Comparison of ENCODE assay signal across 31 mouse cellular contexts in genomic region chr11:94974951-94975350, GRCm38 (mm10). TPM values are rescaled to one million over a fixed set of nuclear protein-coding genes. Genes with fewer than 3 reads are reported as not detected.
DNase-seq lines count a peak whose midpoint lies in the region; ATAC-seq lines count a peak whose summit lies in the region.
"Had no signal": no experiment of that assay in that cellular context is flagged by ENCODE, and none has a peak within 500 bp of the region (broad histone marks: within the 10 kb centered on the region; RNA-seq: fewer than 3 reads in every experiment).

No protein-coding gene starts in this region.

- no peaks in the 10 kb centered on the region for H3K27me3 ChIP-seq in heart, embryonic 14.5 days (ENCODE audit: control insufficient read depth, insufficient read depth, low read length)
- H3K27me3 ChIP-seq: forebrain, embryonic 13.5 days; stomach, embryonic 15.5 days had no signal

- no peak overlapping the region for H3K9ac ChIP-seq in heart, embryonic 14.5 days (ENCODE audit: low read length)
- H3K9ac ChIP-seq: embryonic facial prominence, embryonic 13.5 days; forebrain, embryonic 13.5 days; hindbrain, embryonic 12.5 days; limb, embryonic 12.5 days; liver, embryonic 12.5 days; stomach, embryonic 15.5 days had no signal

- no peak overlapping the region for H3K4me3 ChIP-seq in heart, embryonic 14.5 days (ENCODE audit: control insufficient read depth in 1 of 2, insufficient read depth in 1 of 2, low read depth in 1 of 2, low read length in 2 of 2)
- H3K4me3 ChIP-seq: embryonic facial prominence, embryonic 13.5 days; erythroblast, embryonic 14.5 days; forebrain, embryonic 13.5 days; hindbrain, embryonic 12.5 days; limb, embryonic 12.5 days; liver, embryonic 12.5 days; stomach, embryonic 15.5 days had no signal

- no peak overlapping the region for H3K4me2 ChIP-seq in heart, embryonic 14.5 days (ENCODE audit: low read length)
- H3K4me2 ChIP-seq: embryonic facial prominence, embryonic 13.5 days; forebrain, embryonic 13.5 days; hindbrain, embryonic 12.5 days; limb, embryonic 12.5 days; liver, embryonic 12.5 days; midbrain, embryonic 11.5 days; stomach, embryonic 15.5 days had no signal

- 24% methylated on average over 2 of the region's 2 CpGs for WGBS in heart, embryonic 14.5 days

- ATAC-seq in heart, embryonic 14.5 days (ENCODE audit: insufficient number of reproducible peaks, insufficient read depth, low FRiP score, low read depth), result peak; percentile 38; the same call in 1 of the 2 replicates
- ATAC-seq: forebrain, embryonic 13.5 days; liver, embryonic 12.5 days had no signal

- intact Hi-C loops in gastrocnemius, postnatal 36 days (cut with DNase I), result no loop called here

- H3K4me1 ChIP-seq in heart, embryonic 14.5 days (ENCODE audit: control insufficient read depth in 2 of 2, insufficient read depth in 2 of 2, low read length in 2 of 2), result peaks cover 39 to 52% of the 10 kb centered on the region in 2 experiments
- H3K4me1 ChIP-seq: stomach, embryonic 15.5 days had no signal

- DNase-seq in adrenal gland, postnatal 14 days, result peak; percentile 31
- DNase-seq in adrenal gland, adult 2 months, result no peak
- DNase-seq in gastrocnemius, postnatal 25 days, result peak; percentile 60
- DNase-seq in gastrocnemius, postnatal 36 days, result no peak
- peak; percentile 69 for DNase-seq in heart, postnatal 4 days
- no peak for DNase-seq in ovary, postnatal 10 days (ENCODE audit: low spot score)
- no peak for DNase-seq in lung, postnatal 14 days
- DNase-seq: adrenal gland, postnatal 25 days; embryo, embryonic 11 days; kidney, adult 11 months; kidney, postnatal 4 days; lung, adult 18-20 months; lung, postnatal 10 days; right cerebral cortex, adult 18-20 months; right cerebral cortex, postnatal 4 days; thymus, postnatal 25 days had no signal

- H3K36me3 ChIP-seq in heart, embryonic 14.5 days (ENCODE audit: control insufficient read depth, insufficient read depth, low read length), result no peaks in the 10 kb centered on the region
- H3K36me3 ChIP-seq: embryonic facial prominence, embryonic 13.5 days; hindbrain, embryonic 12.5 days; limb, embryonic 12.5 days; liver, embryonic 12.5 days; stomach, embryonic 15.5 days had no signal

- peak overlapping the region; percentile 40 to 78; a peak in 3 of 4 replicates for H3K27ac ChIP-seq in heart, embryonic 14.5 days (replicated peaks in 1 of 2; ENCODE audit: control insufficient read depth in 1 of 2, insufficient read depth in 1 of 2, low read depth in 2 of 2, low read length in 2 of 2)
- H3K27ac ChIP-seq: embryonic facial prominence, embryonic 13.5 days; forebrain, embryonic 13.5 days; hindbrain, embryonic 12.5 days; limb, embryonic 12.5 days; liver, embryonic 12.5 days; stomach, embryonic 15.5 days had no signal

- no peaks in the 10 kb centered on the region for H3K9me3 ChIP-seq in heart, embryonic 14.5 days (ENCODE audit: control insufficient read depth, low read length)
- H3K9me3 ChIP-seq: embryonic facial prominence, embryonic 13.5 days; forebrain, embryonic 13.5 days; hindbrain, embryonic 12.5 days; limb, embryonic 12.5 days; liver, embryonic 12.5 days; stomach, embryonic 15.5 days had no signal

RNA-seq across cellular contexts. Expression of gene Sgca, which starts 1.2 kb away (rescaled TPM):
- total RNA-seq in adrenal gland, postnatal 14 days (2021), result 0.26 TPM in 1 of 2 replicates, not detected in the other
- not detected for total RNA-seq in adrenal gland, adult 2 months (2021)
- polyA plus RNA-seq in adrenal gland, adult 2 months (2012; rRNA removed), result 0.79 and 0.95 TPM in 2 replicates
- total RNA-seq in gastrocnemius, postnatal 25 days (2021), result 100 to 1,000 TPM; 255 to 276 TPM
- total RNA-seq in gastrocnemius, postnatal 36 days (2021), result 100 to 1,000 TPM; 252 to 259 TPM
- 34.6 and 36.7 TPM in 2 replicates for polyA plus RNA-seq in heart, embryonic 14.5 days (2014; fragmentation: Nextera tagmentation; extraction: Ambion mirVana)
- total RNA-seq in heart, postnatal 4 days (2021), result 10 to 100 TPM; 67.0 to 89.1 TPM
- total RNA-seq: adrenal gland, postnatal 25 days; megakaryocyte progenitor cell, adult 5-6 weeks; midbrain, postnatal 0 days had no signal
- polyA plus RNA-seq: erythroblast, embryonic 14.5 days; forebrain, embryonic 13.5 days; midbrain, embryonic 11.5 days; neural tube, embryonic 14.5 days had no signal

RNA-seq across cellular contexts. Expression of gene Hils1, which starts 7.6 kb away (rescaled TPM):
- total RNA-seq in adrenal gland, postnatal 14 days (2021), result not detected in 2 replicates
- total RNA-seq in adrenal gland, adult 2 months (2021), result not detected
- polyA plus RNA-seq in adrenal gland, adult 2 months (2012; rRNA removed), result not detected in 2 replicates
- not detected for total RNA-seq in gastrocnemius, postnatal 25 days (2021)
- not detected for total RNA-seq in gastrocnemius, postnatal 36 days (2021)
- 0.24 TPM in 2 replicates for polyA plus RNA-seq in heart, embryonic 14.5 days (2014; fragmentation: Nextera tagmentation; extraction: Ambion mirVana)
- not detected for total RNA-seq in heart, postnatal 4 days (2021)
- total RNA-seq: adrenal gland, postnatal 25 days; left cerebral cortex, postnatal 14 days; megakaryocyte progenitor cell, adult 5-6 weeks; midbrain, postnatal 0 days had no signal
- polyA plus RNA-seq: brain, embryonic 14.5 days; embryonic facial prominence, embryonic 13.5 days; erythroblast, embryonic 14.5 days; forebrain, embryonic 13.5 days; hindbrain, embryonic 12.5 days; kidney, embryonic 16.5 days; limb, embryonic 12.5 days; liver, embryonic 12.5 days; midbrain, embryonic 11.5 days; midbrain, postnatal 0 days; neural tube, embryonic 14.5 days; stomach, embryonic 15.5 days had no signal

RNA-seq across cellular contexts. Expression of gene Ppp1r9b, which starts 15.9 kb away (rescaled TPM):
- 101 and 109 TPM in 2 replicates for total RNA-seq in adrenal gland, postnatal 14 days (2021)
- 100 to 1,000 TPM; 101 to 148 TPM for total RNA-seq in adrenal gland, adult 2 months (2021)
- polyA plus RNA-seq in adrenal gland, adult 2 months (2012; rRNA removed), result 61.6 and 64.6 TPM in 2 replicates
- total RNA-seq in gastrocnemius, postnatal 25 days (2021), result 10 to 100 TPM; 21.8 to 30.0 TPM
- total RNA-seq in gastrocnemius, postnatal 36 days (2021), result 10 to 100 TPM; 21.9 to 22.0 TPM
- 8.1 and 8.6 TPM in 2 replicates for polyA plus RNA-seq in heart, embryonic 14.5 days (2014; fragmentation: Nextera tagmentation; extraction: Ambion mirVana)
- 10 to 100 TPM; 45.3 to 46.3 TPM for total RNA-seq in heart, postnatal 4 days (2021)

RNA-seq across cellular contexts. Expression of gene Samd14, which starts 34.7 kb away (rescaled TPM):
- 5.4 and 7.3 TPM in 2 replicates for total RNA-seq in adrenal gland, postnatal 14 days (2021)
- total RNA-seq in adrenal gland, adult 2 months (2021), result 1 to 10 TPM; 2.5 to 4.5 TPM
- polyA plus RNA-seq in adrenal gland, adult 2 months (2012; rRNA removed), result 12.9 and 13.5 TPM in 2 replicates
- total RNA-seq in gastrocnemius, postnatal 25 days (2021), result under 1 TPM; 0.61 to 0.80 TPM
- total RNA-seq in gastrocnemius, postnatal 36 days (2021), result under 1 TPM; 0.44 to 0.56 TPM
- 8.5 and 10.1 TPM in 2 replicates for polyA plus RNA-seq in heart, embryonic 14.5 days (2014; fragmentation: Nextera tagmentation; extraction: Ambion mirVana)
- total RNA-seq in heart, postnatal 4 days (2021), result 1 to 10 TPM; 9.1 to 9.5 TPM

RNA-seq across cellular contexts. Expression of gene Col1a1, which starts 38.9 kb away (rescaled TPM):
- total RNA-seq in adrenal gland, postnatal 14 days (2021), result 358 and 494 TPM in 2 replicates
- 10 to 100 TPM; 34.5 to 82.8 TPM for total RNA-seq in adrenal gland, adult 2 months (2021)
- 40.1 and 42.9 TPM in 2 replicates for polyA plus RNA-seq in adrenal gland, adult 2 months (2012; rRNA removed)
- 1,000 to 10,000 TPM; 1,080 to 1,200 TPM for total RNA-seq in gastrocnemius, postnatal 25 days (2021)
- 100 to 1,000 TPM; 604 to 803 TPM for total RNA-seq in gastrocnemius, postnatal 36 days (2021)
- polyA plus RNA-seq in heart, embryonic 14.5 days (2014; fragmentation: Nextera tagmentation; extraction: Ambion mirVana), result 447 and 511 TPM in 2 replicates
- total RNA-seq in heart, postnatal 4 days (2021), result 100 to 1,000 TPM; 861 to 965 TPM
- total RNA-seq: megakaryocyte progenitor cell, adult 5-6 weeks had no signal

Comparison
In these comparisons a context has a peak if more than half of its experiments do, and no peak if none do; other contexts are left out.
1. DNase-seq: peak in adrenal gland, postnatal 14 days (single experiment), gastrocnemius, postnatal 25 days (single experiment) and heart, postnatal 4 days (single experiment); none in adrenal gland, adult 2 months (single experiment), gastrocnemius, postnatal 36 days (0 of 2), ovary, postnatal 10 days (single experiment) and lung, postnatal 14 days (single experiment).
2. RNA of gene Sgca, which starts 1.2 kb away (total RNA-seq): 255 to 276 TPM in gastrocnemius, postnatal 25 days, 252 to 259 TPM in gastrocnemius, postnatal 36 days and 67.0 to 89.1 TPM in heart, postnatal 4 days; not detected in adrenal gland, adult 2 months and 0.26 TPM in adrenal gland, postnatal 14 days; every median in the first group is over 10 times any median in the second.